Mouse (Mus musculus) gastrocnemius, adult 8-10 months (tissue): Measurements from ENCODE around the gene Kl. TPM values are rescaled to one million over a fixed set of nuclear protein-coding genes. Genes with fewer than 3 reads are reported as not detected.

Source experiments
- DNase-seq, 2 experiments: peaks; one replicate each; pipeline ENCODE4 v3.0.0; 2022; ENCODE audit warnings: low spot score in 2 of 2
- total RNA-seq, 4 experiments: library from RNA; stranded (reverse); gene quantifications; 2 replicates each; pipeline ENCODE4 v1.2.4; 2022

Gene Kl
- under 1 TPM; 0.17 to 0.46 (median 0.33) TPM for total RNA-seq

GRCm38 (mm10) chr5:150952328-150952668 is at the start of gene Kl:
Kl (plus strand) TSS chr5:150952607.
- DNase-seq = no peak

DNA sequence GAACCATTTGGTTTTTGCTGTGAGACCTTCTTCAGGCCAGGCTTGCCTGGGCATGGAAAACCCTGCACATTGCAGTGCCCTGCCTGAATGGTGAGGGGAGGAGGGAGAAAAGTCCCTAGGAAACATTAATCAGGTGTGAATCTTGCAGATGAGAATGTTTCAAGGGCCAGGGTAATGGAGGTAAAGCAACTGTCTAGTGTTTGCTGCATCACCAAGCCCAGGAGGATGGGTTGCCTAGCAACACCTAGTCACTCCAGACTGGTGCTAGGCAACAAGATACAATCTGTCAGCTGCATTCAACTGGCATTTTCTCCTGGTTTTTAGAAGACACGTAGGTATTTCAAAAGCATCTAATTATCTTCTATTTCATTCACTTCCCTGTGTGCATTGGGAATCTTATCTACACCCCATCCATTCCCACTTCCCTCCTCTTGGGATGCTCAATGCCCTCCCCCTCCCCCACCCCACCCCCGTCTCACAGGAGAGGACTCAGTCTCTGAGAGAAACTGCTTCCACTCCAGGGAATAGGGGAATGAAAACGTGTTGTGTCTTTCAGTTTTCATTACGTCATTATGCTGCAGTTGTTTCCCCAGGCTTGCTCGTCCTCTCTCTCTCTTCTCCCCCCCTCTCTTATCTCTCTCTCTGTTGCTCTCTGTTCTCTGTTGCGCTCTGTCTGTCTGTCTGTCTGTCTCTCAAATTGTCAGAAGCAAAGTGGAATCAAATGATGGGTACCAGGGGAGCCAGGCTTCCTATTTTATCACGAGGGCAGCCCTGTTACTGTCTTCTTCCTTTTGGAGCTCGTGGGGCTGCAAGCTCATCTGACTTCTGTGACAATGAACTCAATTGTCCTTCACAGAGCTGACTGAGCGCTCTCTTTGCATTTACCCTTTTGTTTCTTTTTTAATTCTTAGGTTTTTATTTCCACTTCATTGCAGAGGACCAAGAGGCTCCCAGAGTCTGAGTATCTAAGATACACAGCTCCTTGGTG is 46.1 kb upstream of the Kl start:
- DNase-seq = no peak

DNA sequence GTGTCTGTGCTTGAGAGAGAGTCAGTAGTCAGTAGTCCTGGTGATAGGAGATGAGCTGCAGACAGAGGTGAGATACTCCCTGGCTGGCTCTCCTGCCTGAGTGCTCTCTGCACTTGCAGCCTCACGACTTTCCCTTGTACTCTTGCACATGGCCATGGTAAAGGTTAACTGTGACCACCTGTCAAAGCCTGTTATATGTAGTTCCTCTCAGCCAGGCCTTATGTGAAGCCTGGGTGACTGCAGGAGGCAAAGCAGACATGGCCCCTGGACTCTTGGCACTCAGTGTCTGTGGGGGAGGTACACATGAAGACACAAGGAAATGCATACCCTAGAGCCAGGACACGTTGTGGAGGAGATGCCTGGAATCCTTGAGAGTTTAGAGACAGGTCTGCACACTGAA is 40.3 kb upstream of the Kl start:
- DNase-seq = no peak

DNA sequence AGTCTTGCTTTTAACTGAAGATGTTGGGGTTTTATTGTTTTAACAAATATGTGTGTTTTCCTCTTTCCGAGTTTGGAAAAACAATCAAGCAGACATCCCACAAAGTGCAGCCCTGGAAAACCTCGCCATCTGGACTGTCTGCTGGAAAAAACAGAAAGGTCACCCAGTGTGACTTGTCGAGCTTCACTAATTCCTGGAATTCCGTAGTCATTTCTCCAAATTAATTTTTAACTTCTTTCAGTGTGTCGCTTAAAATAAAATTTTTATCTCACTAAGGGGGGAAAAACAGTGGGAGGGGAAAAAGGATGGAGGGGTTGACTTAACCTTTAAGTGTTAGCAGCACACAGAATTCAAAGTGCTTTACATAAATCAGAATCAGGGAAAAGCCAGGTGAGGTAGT is 39.8 kb upstream of the Kl start:
- no peak for DNase-seq

DNA sequence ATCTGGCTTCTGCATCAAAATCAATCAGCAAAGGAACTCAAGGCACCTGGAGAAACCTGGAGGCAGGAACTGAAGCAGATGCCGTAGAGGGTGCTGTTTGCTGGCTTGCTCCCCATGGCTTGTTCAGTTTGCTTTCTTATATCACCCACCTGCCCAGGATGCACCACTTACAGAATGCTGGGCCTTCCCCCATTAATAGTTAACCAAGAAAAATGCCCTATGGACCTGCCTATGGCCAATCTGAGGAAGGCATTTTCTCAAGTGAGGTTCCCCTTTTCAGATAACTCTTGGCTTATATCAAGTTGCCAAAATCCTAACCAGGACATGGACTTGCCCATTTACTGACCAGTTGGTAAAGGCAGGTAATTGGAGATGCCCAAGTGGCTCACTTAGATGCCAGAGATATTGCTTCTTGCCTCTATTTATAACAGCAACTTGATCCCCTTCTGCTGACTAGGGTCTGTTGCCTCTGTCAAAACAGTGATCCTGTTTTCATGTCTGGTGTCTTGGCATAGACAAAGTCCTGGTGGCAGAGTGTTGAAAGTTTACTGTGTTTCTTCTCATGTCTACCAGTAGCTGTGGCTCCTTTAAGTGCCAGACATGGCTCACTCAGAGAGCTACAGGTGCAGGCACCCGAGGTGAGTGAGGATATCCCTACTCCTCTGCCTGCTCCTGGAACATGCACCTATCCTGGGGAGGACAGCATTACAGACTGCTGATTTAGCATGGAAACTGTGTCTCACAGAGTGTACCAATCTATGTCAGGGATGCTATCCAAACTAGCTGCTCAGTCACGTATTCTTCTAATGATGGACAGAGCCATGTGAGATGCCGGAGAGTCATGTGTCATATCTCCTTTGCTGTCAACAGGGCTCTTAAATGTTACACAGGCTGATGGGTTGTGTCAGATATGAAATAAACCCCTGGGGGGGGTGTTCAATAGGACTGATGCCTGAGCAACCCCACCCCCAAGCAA is 37.0 kb upstream of the Kl start:
- DNase-seq = peak; percentile 23 to 37

DNA sequence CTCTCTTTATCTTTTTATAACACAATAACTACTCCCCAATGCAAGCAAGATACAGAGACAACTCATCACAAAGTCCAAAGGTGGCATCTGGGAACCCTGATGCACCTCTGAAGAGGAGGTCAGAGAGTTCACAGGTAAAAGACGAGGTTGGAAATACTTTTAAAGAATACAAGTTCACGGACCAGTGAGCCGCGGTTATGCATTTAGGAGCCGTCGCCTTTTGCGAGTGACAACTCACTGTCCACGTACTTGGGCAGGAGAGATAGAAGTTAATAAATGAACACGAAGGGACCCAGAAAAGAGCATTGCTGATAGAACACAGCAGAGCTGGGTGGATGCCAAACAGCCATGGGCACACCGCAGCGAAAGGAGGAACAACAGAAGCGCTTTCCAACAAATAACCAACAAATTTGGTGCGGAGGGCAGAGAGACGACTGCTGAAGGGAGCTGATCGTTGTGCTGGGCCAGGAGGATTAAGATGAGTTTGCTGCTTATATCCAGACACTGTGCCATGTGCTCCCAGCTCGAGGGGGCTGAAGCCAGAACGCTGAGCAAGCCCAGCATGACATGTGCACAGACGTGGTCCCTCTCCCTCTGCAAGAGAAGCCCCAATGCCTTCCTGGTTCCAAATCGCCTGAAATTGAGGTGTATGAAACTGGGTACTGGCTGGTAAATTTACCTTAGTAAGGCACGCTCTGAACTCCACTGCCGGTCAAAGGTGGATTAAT is 35.1 kb upstream of the Kl start:
- no peak for DNase-seq

GRCm38 (mm10) chr5:150918599-150918998 is 33.8 kb upstream of the Kl start:
- DNase-seq = no peak

DNA sequence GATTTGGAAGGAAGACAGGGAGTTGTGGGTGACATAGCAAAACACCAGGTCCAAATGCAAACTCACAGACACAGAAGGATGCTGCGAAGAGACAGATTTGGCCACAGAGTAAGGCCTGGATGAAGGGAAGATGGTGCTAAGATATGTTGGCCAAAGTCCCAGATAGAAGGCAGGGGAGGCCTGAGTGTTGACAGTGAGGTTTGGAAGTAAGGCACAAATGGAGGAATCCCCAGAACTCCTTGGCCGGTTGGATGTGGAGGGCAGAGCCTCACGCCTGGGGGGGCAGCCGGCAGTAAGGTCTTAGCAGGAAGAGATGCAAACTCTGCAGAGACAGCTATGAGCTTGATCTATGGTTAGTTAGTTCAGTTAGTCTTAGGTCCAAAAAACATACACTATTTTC is 33.1 kb upstream of the Kl start:
- no peak for DNase-seq

- no peak for DNase-seq
Measured at GRCm38 (mm10) chr5:150919961-150920360, 32.4 kb upstream of the Kl start.

DNA sequence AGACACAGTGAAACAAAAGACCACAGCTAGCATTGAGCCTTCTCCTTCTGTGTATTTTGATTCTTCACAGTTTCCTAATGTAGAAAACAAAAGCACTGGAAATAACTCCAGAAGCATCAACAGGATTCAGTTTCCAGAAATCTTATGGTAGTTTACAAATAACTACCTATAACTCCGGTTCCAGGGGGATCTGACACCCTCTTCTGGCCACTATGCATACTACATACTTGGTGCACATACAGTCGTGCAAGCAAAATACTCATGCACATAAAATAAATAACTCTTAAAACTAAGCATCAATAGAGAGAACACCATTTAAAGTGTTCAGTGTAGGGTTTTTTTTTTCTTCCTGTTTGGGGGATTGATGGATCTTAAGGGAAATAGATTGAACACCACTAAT is 23.0 kb upstream of the Kl start:
- no peak for DNase-seq

GRCm38 (mm10) chr5:150932596-150932995 is 19.8 kb upstream of the Kl start:
- no peak for DNase-seq

GRCm38 (mm10) chr5:150936213-150936612 is 16.2 kb upstream of the Kl start:
- DNase-seq = no peak

DNA sequence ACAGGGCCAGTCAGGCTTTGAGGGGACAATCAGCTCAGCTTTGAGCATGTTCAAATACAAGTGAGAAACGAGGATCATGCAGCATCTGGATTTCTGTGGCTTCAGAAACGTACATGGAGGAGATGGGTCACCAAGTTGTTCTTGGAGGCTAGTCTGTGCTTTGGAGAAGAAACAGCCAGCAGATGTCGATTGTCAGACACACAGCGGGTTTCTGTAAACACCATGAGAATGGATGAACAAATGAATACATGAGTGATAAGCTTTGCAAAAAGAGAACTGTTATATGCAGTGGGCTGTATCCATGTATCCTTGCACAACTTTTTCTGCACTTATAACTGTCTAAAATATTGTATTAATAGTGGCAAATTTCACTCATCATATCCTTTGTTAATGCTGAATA is 15.6 kb upstream of the Kl start:
- no peak for DNase-seq

GRCm38 (mm10) chr5:150937501-150937900 is 14.9 kb upstream of the Kl start:
- no peak for DNase-seq

DNA sequence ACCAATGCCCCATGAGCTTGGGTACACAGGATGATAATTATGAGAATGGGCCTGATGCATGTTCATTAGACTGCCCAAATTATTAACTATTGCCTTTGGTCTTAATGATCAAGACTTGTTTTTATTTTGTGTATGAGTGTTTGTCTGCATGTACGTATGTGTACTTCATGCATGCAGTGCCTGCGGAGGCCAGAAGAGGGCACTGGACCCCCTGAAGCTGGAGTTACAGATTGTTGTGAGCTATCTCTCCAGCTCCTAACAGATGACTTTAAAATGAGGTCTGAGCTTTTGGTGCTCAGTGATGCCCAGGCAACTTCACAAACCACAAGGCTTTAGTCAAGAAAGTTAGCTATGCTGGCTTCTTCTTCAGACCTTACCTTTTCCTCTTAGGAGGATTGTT is 6.8 kb upstream of the Kl start:
- DNase-seq = no peak

- no peak for DNase-seq
Measured at GRCm38 (mm10) chr5:150949131-150949530, 3.3 kb upstream of the Kl start.

DNA sequence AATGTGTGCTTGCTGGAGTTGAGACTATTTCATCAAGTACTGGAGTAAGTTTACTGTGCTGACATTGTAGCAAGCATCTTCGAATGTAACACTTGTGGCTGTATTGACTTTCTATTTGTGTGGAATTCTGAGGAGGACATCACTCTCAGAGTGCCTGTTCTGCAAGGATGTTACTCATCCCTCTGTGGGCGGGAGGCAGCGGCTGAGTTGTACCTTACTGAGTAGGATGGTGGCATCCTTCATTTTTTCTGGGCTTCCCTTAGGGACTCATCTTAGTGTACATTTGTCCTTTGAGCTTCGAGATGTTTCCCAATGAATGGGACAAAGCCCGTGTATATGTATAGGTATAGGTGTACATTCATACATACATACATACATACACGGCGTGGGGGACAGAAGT is 1.1 kb upstream of the Kl start:
- no peak for DNase-seq

DNA sequence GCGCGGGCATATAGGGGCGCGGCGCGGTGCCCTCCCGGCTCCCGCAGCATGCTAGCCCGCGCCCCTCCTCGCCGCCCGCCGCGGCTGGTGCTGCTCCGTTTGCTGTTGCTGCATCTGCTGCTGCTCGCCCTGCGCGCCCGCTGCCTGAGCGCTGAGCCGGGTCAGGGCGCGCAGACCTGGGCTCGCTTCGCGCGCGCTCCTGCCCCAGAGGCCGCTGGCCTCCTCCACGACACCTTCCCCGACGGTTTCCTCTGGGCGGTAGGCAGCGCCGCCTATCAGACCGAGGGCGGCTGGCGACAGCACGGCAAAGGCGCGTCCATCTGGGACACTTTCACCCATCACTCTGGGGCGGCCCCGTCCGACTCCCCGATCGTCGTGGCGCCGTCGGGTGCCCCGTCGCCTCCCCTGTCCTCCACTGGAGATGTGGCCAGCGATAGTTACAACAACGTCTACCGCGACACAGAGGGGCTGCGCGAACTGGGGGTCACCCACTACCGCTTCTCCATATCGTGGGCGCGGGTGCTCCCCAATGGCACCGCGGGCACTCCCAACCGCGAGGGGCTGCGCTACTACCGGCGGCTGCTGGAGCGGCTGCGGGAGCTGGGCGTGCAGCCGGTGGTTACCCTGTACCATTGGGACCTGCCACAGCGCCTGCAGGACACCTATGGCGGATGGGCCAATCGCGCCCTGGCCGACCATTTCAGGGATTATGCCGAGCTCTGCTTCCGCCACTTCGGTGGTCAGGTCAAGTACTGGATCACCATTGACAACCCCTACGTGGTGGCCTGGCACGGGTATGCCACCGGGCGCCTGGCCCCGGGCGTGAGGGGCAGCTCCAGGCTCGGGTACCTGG is 488 bp downstream of the Kl start:
- peak in 1 of 2 experiments; percentile 15 for DNase-seq

- no peak for DNase-seq
Measured at GRCm38 (mm10) chr5:150954791-150955190, 2.4 kb downstream of the Kl start.

DNA sequence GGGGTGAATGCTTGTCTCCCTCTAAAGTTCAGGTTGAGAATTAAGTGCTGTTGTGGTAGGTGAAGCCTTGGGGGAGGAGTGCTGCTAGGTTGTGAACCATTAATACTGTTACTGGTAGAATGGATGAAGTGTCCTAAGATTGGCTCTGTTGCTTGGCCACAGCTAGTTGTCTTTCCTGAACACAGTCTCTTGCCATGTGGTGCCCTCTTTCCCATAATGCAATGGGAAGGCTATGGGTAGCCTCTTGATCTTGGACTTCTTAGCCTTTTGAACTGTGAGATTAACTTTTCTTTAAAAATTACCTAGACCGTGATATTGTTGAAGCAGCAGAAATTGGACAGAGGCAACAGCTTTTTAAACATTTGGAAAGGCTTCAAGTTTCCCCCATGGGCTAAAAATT is 7.5 kb downstream of the Kl start:
- DNase-seq = no peak

DNA sequence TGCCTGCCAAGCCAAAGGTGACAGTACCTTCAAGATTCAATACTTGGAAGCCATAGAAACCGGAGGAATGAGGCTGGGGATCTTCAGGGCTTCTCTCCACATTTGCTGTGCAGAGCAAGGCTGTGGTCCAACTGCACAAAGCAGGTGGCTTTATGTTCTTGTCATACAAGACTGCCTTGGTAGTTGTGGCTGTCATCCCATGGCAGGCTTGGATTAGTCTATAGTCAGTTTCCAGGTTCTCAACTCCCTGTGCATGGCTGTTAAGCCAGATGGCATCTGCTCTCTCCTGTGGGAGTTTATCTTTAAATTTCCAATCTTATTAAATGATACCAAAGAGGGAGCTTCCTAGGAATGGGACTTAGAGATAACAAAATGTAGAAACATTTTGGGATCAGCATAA is 9.2 kb downstream of the Kl start:
- DNase-seq = no peak
